Mouse (Mus musculus) splenic B cell, adult 2 months (primary cell): Measurements from ENCODE around the gene Camsap1.
A peak's percentile ranks its signal among the peaks of the same experiment; 100 is the strongest.

Experiments
- DNase-seq: peaks from one replicate; pipeline ENCODE4 v3.0.0-alpha.2; 2011; ENCODE audit warnings: low read depth, low spot score
- H3K27me3 ChIP-seq: 2 replicates; pipeline ENCODE4 v1.6.1; 2012; ENCODE audit warnings: mild to moderate bottlenecking, low read length, moderate library complexity, mixed read lengths; ENCODE audit not compliant: control insufficient read depth, poor library complexity, insufficient read depth, severe bottlenecking
- H3K36me3 ChIP-seq: 2 replicates; pipeline ENCODE4 v1.6.1; 2012; ENCODE audit warnings: mild to moderate bottlenecking, low read length, moderate library complexity, mixed read lengths; ENCODE audit not compliant: control insufficient read depth, poor library complexity, insufficient read depth, severe bottlenecking

The Camsap1 gene

GRCm38 (mm10) chr2:25994791-25995190 lies 11.7 kb upstream of the Camsap1 start:
- Histone ChIP-seq H3K27me3 (no peaks in the 10 kb centered on the region), H3K36me3 (peaks cover 3% of the 10 kb centered on the region)
- no peak for DNase-seq

- H3K27me3 ChIP-seq = no peaks in the 10 kb centered on the region
- no peaks in the 10 kb centered on the region; the same call in 1 of the 2 replicates for H3K36me3 ChIP-seq
- DNase-seq = no peak
Observed at GRCm38 (mm10) chr2:25992285-25992684, 9.2 kb upstream of the Camsap1 start.

GRCm38 (mm10) chr2:25989651-25990050 lies 6.6 kb upstream of the Camsap1 start:
- Histone ChIP-seq H3K36me3 (no peaks in the 10 kb centered on the region), H3K27me3 (no peaks in the 10 kb centered on the region)
- no peak for DNase-seq

- Histone ChIP-seq H3K27me3 (no peaks in the 10 kb centered on the region), H3K36me3 (no peaks in the 10 kb centered on the region)
- no peak for DNase-seq
Observed at GRCm38 (mm10) chr2:25987817-25988216, 4.7 kb upstream of the Camsap1 start.

GRCm38 (mm10) chr2:25986601-25987000 lies 3.5 kb upstream of the Camsap1 start:
- Histone ChIP-seq H3K36me3 (no peaks in the 10 kb centered on the region), H3K27me3 (no peaks in the 10 kb centered on the region)
- DNase-seq = no peak

GRCm38 (mm10) chr2:25982426-25983091 lies 523 bp downstream of the Camsap1 start:
- H3K27me3 ChIP-seq = no peaks in the 10 kb centered on the region
- H3K36me3 ChIP-seq = no peaks in the 10 kb centered on the region
- DNase-seq = peak; percentile 41

GRCm38 (mm10) chr2:25982052-25982425 lies 1.0 kb downstream of the Camsap1 start:
- no peaks in the 10 kb centered on the region for H3K27me3 ChIP-seq
- H3K36me3 ChIP-seq = no peaks in the 10 kb centered on the region
- DNase-seq = peak; percentile 23

- H3K36me3 ChIP-seq = no peaks in the 10 kb centered on the region
- DNase-seq = no peak
- H3K27me3 ChIP-seq = no peaks in the 10 kb centered on the region
Observed at GRCm38 (mm10) chr2:25978997-25979396, 4.1 kb downstream of the Camsap1 start.

- no peaks in the 10 kb centered on the region for H3K27me3 ChIP-seq
- H3K36me3 ChIP-seq = no peaks in the 10 kb centered on the region
- no peak for DNase-seq
Observed at GRCm38 (mm10) chr2:25977587-25978239, 5.4 kb downstream of the Camsap1 start.

GRCm38 (mm10) chr2:25975141-25975770 lies 7.8 kb downstream of the Camsap1 start:
- no peak for DNase-seq
- no peaks in the 10 kb centered on the region for H3K36me3 ChIP-seq
- H3K27me3 ChIP-seq = no peaks in the 10 kb centered on the region

GRCm38 (mm10) chr2:25970426-25970825 lies 12.7 kb downstream of the Camsap1 start:
- H3K27me3 ChIP-seq = no peaks in the 10 kb centered on the region
- DNase-seq = no peak
- no peaks in the 10 kb centered on the region; the same call in 1 of the 2 replicates for H3K36me3 ChIP-seq

- H3K27me3 ChIP-seq = no peaks in the 10 kb centered on the region
- H3K36me3 ChIP-seq = no peaks in the 10 kb centered on the region; the same call in 1 of the 2 replicates
- DNase-seq = no peak
Observed at GRCm38 (mm10) chr2:25969319-25969718, 13.8 kb downstream of the Camsap1 start.

- no peak for DNase-seq
- no peaks in the 10 kb centered on the region for H3K36me3 ChIP-seq
- H3K27me3 ChIP-seq = no peaks in the 10 kb centered on the region
Observed at GRCm38 (mm10) chr2:25949291-25949690, 33.8 kb downstream of the Camsap1 start.

- no peaks in the 10 kb centered on the region for H3K27me3 ChIP-seq
- H3K36me3 ChIP-seq = peaks cover 4% of the 10 kb centered on the region; the same call in 1 of the 2 replicates
- no peak for DNase-seq
Observed at GRCm38 (mm10) chr2:25947950-25948349, 35.1 kb downstream of the Camsap1 start.

GRCm38 (mm10) chr2:25943822-25944221 lies 39.3 kb downstream of the Camsap1 start:
- H3K27me3 ChIP-seq = no peaks in the 10 kb centered on the region
- no peak for DNase-seq
- peaks cover 4% of the 10 kb centered on the region; the same call in 1 of the 2 replicates for H3K36me3 ChIP-seq
